Mouse (Mus musculus) lung, embryonic 16.5 days (tissue): ENCODE data around the gene Cbln1. TPM values are rescaled to one million over a fixed set of nuclear protein-coding genes. Genes with fewer than 3 reads are reported as not detected.

ENCODE experiments used
- polyA plus RNA-seq: library from polyadenylated mRNA; unstranded; fragments of >200 nt; fragmentation: Nextera tagmentation; extraction: Ambion mirVana; gene quantifications from 2 replicates; pipeline ENCODE4 v1.2.1, GENCODE M21; 2015

The Cbln1 gene
- polyA plus RNA-seq, 1 experiment from 2014 or later = not detected

Other genes starting within 250 kb of the Cbln1 start
- gene 4933402J07Rik, start 91.2 kb upstream of the Cbln1 start, polyA plus RNA-seq = not detected in 2 replicates